Mouse (Mus musculus): ENCODE results near the gene Eipr1. TPM values are rescaled to one million over a fixed set of nuclear protein-coding genes. Genes with fewer than 3 reads are reported as not detected.
"Not testable (repeated sequence)": the region's sequence is repeated elsewhere in the genome, so short reads cannot be mapped to it uniquely, and the experiment has no call there.

Eipr1 gene
- polyA plus RNA-seq, 1 experiment from 2014 or later, result 77.3 TPM

GRCm38 (mm10) chr12:28724366-28724765, 27.2 kb upstream of the Eipr1 start:
- Histone ChIP-seq H3K4me3 (ENCODE audit: low read depth, low read length) (no peak overlapping the region), H3K36me3 (ENCODE audit: control insufficient read depth, insufficient read depth, low read length) (peaks cover 22% of the 10 kb centered on the region), H3K27ac (ENCODE audit: low read depth, low read length) (no peak overlapping the region), H3K4me2 (ENCODE audit: low read depth, low read length) (no peak overlapping the region), H3K9me3 (ENCODE audit: control insufficient read depth, low read length) (no peaks in the 10 kb centered on the region), H3K9ac (replicated peaks; ENCODE audit: low read depth, low read length) (no peak overlapping the region), H3K4me1 (ENCODE audit: control insufficient read depth, insufficient read depth, low read length) (no peaks in the 10 kb centered on the region), H3K27me3 (ENCODE audit: control insufficient read depth, insufficient read depth, low read length) (no peaks in the 10 kb centered on the region)
- no peak for ATAC-seq (ENCODE audit: low read depth)
- 66% methylated on average over 3 of the region's 3 CpGs for WGBS

GRCm38 (mm10) chr12:28726204-28726603, 25.4 kb upstream of the Eipr1 start:
- no peak for ATAC-seq (ENCODE audit: low read depth)
- 93% methylated on average over 4 of the region's 4 CpGs for WGBS

GRCm38 (mm10) chr12:28727061-28727460, 24.5 kb upstream of the Eipr1 start:
- Histone ChIP-seq H3K4me2 (ENCODE audit: low read depth, low read length) (no peak overlapping the region), H3K4me3 (ENCODE audit: low read depth, low read length) (no peak overlapping the region), H3K27me3 (ENCODE audit: control insufficient read depth, insufficient read depth, low read length) (no peaks in the 10 kb centered on the region), H3K27ac (ENCODE audit: low read depth, low read length) (no peak overlapping the region), H3K4me1 (ENCODE audit: control insufficient read depth, insufficient read depth, low read length) (no peaks in the 10 kb centered on the region), H3K9ac (replicated peaks; ENCODE audit: low read depth, low read length) (no peak overlapping the region), H3K9me3 (ENCODE audit: control insufficient read depth, low read length) (no peaks in the 10 kb centered on the region), H3K36me3 (ENCODE audit: control insufficient read depth, insufficient read depth, low read length) (peaks cover 12% of the 10 kb centered on the region; the same call in 1 of the 2 replicates)
- no peak for ATAC-seq (ENCODE audit: low read depth)
- WGBS, result 89% methylated on average over 5 of the region's 5 CpGs

More at GRCm38 (mm10) chr12:28726204-28726603, 25.4 kb upstream of the Eipr1 start:
- Histone ChIP-seq H3K4me3 (ENCODE audit: low read depth, low read length) (no peak overlapping the region), H3K27me3 (ENCODE audit: control insufficient read depth, insufficient read depth, low read length) (no peaks in the 10 kb centered on the region), H3K36me3 (ENCODE audit: control insufficient read depth, insufficient read depth, low read length) (peaks cover 13% of the 10 kb centered on the region; the same call in 1 of the 2 replicates), H3K9ac (replicated peaks; ENCODE audit: low read depth, low read length) (no peak overlapping the region), H3K4me1 (ENCODE audit: control insufficient read depth, insufficient read depth, low read length) (no peaks in the 10 kb centered on the region), H3K27ac (ENCODE audit: low read depth, low read length) (no peak overlapping the region), H3K9me3 (ENCODE audit: control insufficient read depth, low read length) (no peaks in the 10 kb centered on the region), H3K4me2 (ENCODE audit: low read depth, low read length) (no peak overlapping the region)

GRCm38 (mm10) chr12:28732631-28733030, 19.0 kb upstream of the Eipr1 start:
- H3K4me3 ChIP-seq (ENCODE audit: low read depth, low read length), result no peak overlapping the region
- H3K9me3 ChIP-seq (ENCODE audit: control insufficient read depth, low read length), result no peaks in the 10 kb centered on the region
- H3K9ac ChIP-seq (replicated peaks; ENCODE audit: low read depth, low read length), result no peak overlapping the region
- H3K27ac ChIP-seq (ENCODE audit: low read depth, low read length), result no peak overlapping the region
- H3K36me3 ChIP-seq (ENCODE audit: control insufficient read depth, insufficient read depth, low read length), result peaks cover 23% of the 10 kb centered on the region; the same call in 1 of the 2 replicates
- ATAC-seq (ENCODE audit: low read depth), result no peak
- H3K4me2 ChIP-seq (ENCODE audit: low read depth, low read length), result no peak overlapping the region
- H3K27me3 ChIP-seq (ENCODE audit: control insufficient read depth, insufficient read depth, low read length), result no peaks in the 10 kb centered on the region
- H3K4me1 ChIP-seq (ENCODE audit: control insufficient read depth, insufficient read depth, low read length), result no peaks in the 10 kb centered on the region
- 94% methylated on average over 8 of the region's 8 CpGs for WGBS

GRCm38 (mm10) chr12:28733520-28734245, 17.9 kb upstream of the Eipr1 start:
- not testable (repeated sequence) for ATAC-seq (ENCODE audit: low read depth); H3K9ac ChIP-seq (replicated peaks; ENCODE audit: low read depth, low read length); H3K4me1 ChIP-seq (ENCODE audit: control insufficient read depth, insufficient read depth, low read length); H3K4me2 ChIP-seq (ENCODE audit: low read depth, low read length); H3K27ac ChIP-seq (ENCODE audit: low read depth, low read length); H3K9me3 ChIP-seq (ENCODE audit: control insufficient read depth, low read length); H3K4me3 ChIP-seq (ENCODE audit: low read depth, low read length); H3K27me3 ChIP-seq (ENCODE audit: control insufficient read depth, insufficient read depth, low read length)
- peaks cover 23% of the 10 kb centered on the region; the same call in 1 of the 2 replicates for H3K36me3 ChIP-seq (ENCODE audit: control insufficient read depth, insufficient read depth, low read length)
- over 99% methylated on average over 6 of the region's 6 CpGs for WGBS

GRCm38 (mm10) chr12:28734271-28734670, 17.3 kb upstream of the Eipr1 start:
- Histone ChIP-seq H3K27me3 (ENCODE audit: control insufficient read depth, insufficient read depth, low read length) (no peaks in the 10 kb centered on the region), H3K4me1 (ENCODE audit: control insufficient read depth, insufficient read depth, low read length) (no peaks in the 10 kb centered on the region), H3K9me3 (ENCODE audit: control insufficient read depth, low read length) (no peaks in the 10 kb centered on the region), H3K36me3 (ENCODE audit: control insufficient read depth, insufficient read depth, low read length) (peaks cover 23% of the 10 kb centered on the region; the same call in 1 of the 2 replicates), H3K27ac (ENCODE audit: low read depth, low read length) (no peak overlapping the region), H3K4me3 (ENCODE audit: low read depth, low read length) (no peak overlapping the region), H3K9ac (replicated peaks; ENCODE audit: low read depth, low read length) (no peak overlapping the region), H3K4me2 (ENCODE audit: low read depth, low read length) (no peak overlapping the region)
- 100% methylated on average over 1 of the region's 1 CpGs for WGBS
- ATAC-seq (ENCODE audit: low read depth), result no peak

- Histone ChIP-seq H3K4me3 (ENCODE audit: low read depth, low read length) (no peak overlapping the region), H3K4me1 (ENCODE audit: control insufficient read depth, insufficient read depth, low read length) (no peaks in the 10 kb centered on the region), H3K9me3 (ENCODE audit: control insufficient read depth, low read length) (no peaks in the 10 kb centered on the region), H3K36me3 (ENCODE audit: control insufficient read depth, insufficient read depth, low read length) (peaks cover 23% of the 10 kb centered on the region; the same call in 1 of the 2 replicates), H3K27ac (ENCODE audit: low read depth, low read length) (no peak overlapping the region), H3K27me3 (ENCODE audit: control insufficient read depth, insufficient read depth, low read length) (no peaks in the 10 kb centered on the region), H3K4me2 (ENCODE audit: low read depth, low read length) (no peak overlapping the region), H3K9ac (replicated peaks; ENCODE audit: low read depth, low read length) (no peak overlapping the region)
- ATAC-seq (ENCODE audit: low read depth), result no peak
- WGBS, result 89% methylated on average over 3 of the region's 3 CpGs
Observed at GRCm38 (mm10) chr12:28735293-28735692, 16.3 kb upstream of the Eipr1 start.

GRCm38 (mm10) chr12:28743328-28743727, 8.3 kb upstream of the Eipr1 start:
- Histone ChIP-seq H3K4me2 (ENCODE audit: low read depth, low read length) (no peak overlapping the region), H3K36me3 (ENCODE audit: control insufficient read depth, insufficient read depth, low read length) (peaks cover 18% of the 10 kb centered on the region; the same call in 1 of the 2 replicates), H3K27ac (ENCODE audit: low read depth, low read length) (0 out of 2 replicates have a peak overlapping the region, but pooled peaks have one; percentile 34), H3K4me1 (ENCODE audit: control insufficient read depth, insufficient read depth, low read length) (0 out of 2 replicates have a peak, but pooled peaks cover 2% of the 10 kb centered on the region), H3K27me3 (ENCODE audit: control insufficient read depth, insufficient read depth, low read length) (no peaks in the 10 kb centered on the region), H3K9ac (replicated peaks; ENCODE audit: low read depth, low read length) (no peak overlapping the region), H3K9me3 (ENCODE audit: control insufficient read depth, low read length) (no peaks in the 10 kb centered on the region), H3K4me3 (ENCODE audit: low read depth, low read length) (no peak overlapping the region)
- no peak for ATAC-seq (ENCODE audit: low read depth)
- WGBS, result 80% methylated on average over 3 of the region's 3 CpGs

GRCm38 (mm10) chr12:28750021-28750633, 1.5 kb upstream of the Eipr1 start, which contains the start of gene Trappc12:
Gene Trappc12, minus strand, starts transcription at chr12:28750472.
- Histone ChIP-seq H3K4me1 (ENCODE audit: control insufficient read depth, insufficient read depth, low read length) (peaks cover 22% of the 10 kb centered on the region), H3K9me3 (ENCODE audit: control insufficient read depth, low read length) (no peaks in the 10 kb centered on the region), H3K9ac (replicated peaks; ENCODE audit: low read depth, low read length) (peak within 1 kb of the TSS; percentile 75), H3K27me3 (ENCODE audit: control insufficient read depth, insufficient read depth, low read length) (no peaks in the 10 kb centered on the region), H3K4me2 (ENCODE audit: low read depth, low read length) (peak within 1 kb of the TSS; percentile 95), H3K4me3 (ENCODE audit: low read depth, low read length) (peak within 1 kb of the TSS; percentile 81), H3K36me3 (ENCODE audit: control insufficient read depth, insufficient read depth, low read length) (peaks cover 14% of the 10 kb centered on the region; the same call in 1 of the 2 replicates), H3K27ac (ENCODE audit: low read depth, low read length) (peak within 1 kb of the TSS; percentile 62)
- peak; percentile 92 for ATAC-seq (ENCODE audit: low read depth)
- WGBS, result 1% methylated on average over 41 of the region's 41 CpGs

All from neural tube, embryonic 14.5 days (tissue).